Mouse (Mus musculus): ENCODE measurements at regions not wholly inside any gene's neighbourhood (a gene's known extent, or its start where the extent isn't known, plus 50 kb on each side); places are given as distances from the start of the nearest gene placed in this dataset.
"Not testable (repeated sequence)": the region's sequence is repeated elsewhere in the genome, so short reads cannot be mapped to it uniquely, and the experiment has no call there.

- DNase-seq, result no peak
These were observed 116.1 kb upstream of the Pfn2 start for GRCm38 (mm10) chr3:57963965-57964364.

GRCm38 (mm10) chr3:57970614-57971013 lies 122.7 kb upstream of the Pfn2 start:
- not testable (repeated sequence) for DNase-seq

- no peak for DNase-seq
These were observed 124.8 kb upstream of the Pfn2 start for GRCm38 (mm10) chr3:57972469-57973245.

GRCm38 (mm10) chr3:57973546-57973945 lies 125.7 kb upstream of the Pfn2 start:
- no peak for DNase-seq

GRCm38 (mm10) chr3:57975379-57975778 lies 127.5 kb upstream of the Pfn2 start:
- no peak for DNase-seq

- DNase-seq, result no peak
These were observed 128.9 kb upstream of the Pfn2 start for GRCm38 (mm10) chr3:57976640-57977229.

GRCm38 (mm10) chr3:57988175-57988574 lies 140.3 kb upstream of the Pfn2 start:
- DNase-seq, result no peak

GRCm38 (mm10) chr3:57990738-57991137 lies 142.9 kb upstream of the Pfn2 start:
- no peak for DNase-seq

- DNase-seq, result no peak
These were observed 150.5 kb upstream of the Pfn2 start for GRCm38 (mm10) chr3:57998121-57999102.

GRCm38 (mm10) chr3:58002792-58003574 lies 155.1 kb upstream of the Pfn2 start:
- DNase-seq, result no peak

- DNase-seq, result no peak
These were observed 177.0 kb upstream of the Pfn2 start for GRCm38 (mm10) chr3:58024750-58025392.

- DNase-seq, result no peak
These were observed 201.7 kb upstream of the Pfn2 start for GRCm38 (mm10) chr3:58049618-58050017.

- no peak for DNase-seq
These were observed 206.8 kb upstream of the Pfn2 start for GRCm38 (mm10) chr3:58054726-58055125.

GRCm38 (mm10) chr3:58055181-58055580 lies 207.3 kb upstream of the Pfn2 start:
- DNase-seq, result no peak

GRCm38 (mm10) chr3:58056191-58057063 lies 208.5 kb upstream of the Pfn2 start:
- DNase-seq, result no peak

GRCm38 (mm10) chr3:58057064-58057396 lies 209.2 kb upstream of the Pfn2 start:
- no peak for DNase-seq

- no peak for DNase-seq
These were observed 210.3 kb upstream of the Pfn2 start for GRCm38 (mm10) chr3:58058134-58058533.

- DNase-seq, result no peak
These were observed 216.1 kb upstream of the Pfn2 start for GRCm38 (mm10) chr3:58063852-58064549.

- no peak for DNase-seq
These were observed 223.7 kb upstream of the Pfn2 start for GRCm38 (mm10) chr3:58071574-58071973.

GRCm38 (mm10) chr3:58072230-58072839 lies 224.5 kb upstream of the Pfn2 start:
- no peak for DNase-seq

All from cerebellum, postnatal 36 days (tissue).